ENCODE assay signal across 8 mouse cellular contexts in genomic region chr11:50887390-50888128, GRCm38 (mm10). TPM values are rescaled to one million over a fixed set of nuclear protein-coding genes. Genes with fewer than 3 reads are reported as not detected.
DNase-seq lines count a peak whose midpoint lies in the region; ATAC-seq and TF ChIP-seq lines count a peak whose summit lies in the region.

Gene Zfp454, minus strand, starts transcription at chr11:50887651.

- H3K27me3 ChIP-seq in embryonic facial prominence, embryonic 15.5 days, result no peaks in the 10 kb centered on the region
- no peaks in the 10 kb centered on the region for H3K27me3 ChIP-seq in midbrain, embryonic 13.5 days

- TF ChIP-seq CTCF in brain, embryonic 14.5 days (IDR thresholded peaks at IDR 0.05; ENCODE audit: borderline replicate concordance, extremely low read depth, insufficient read depth, insufficient read length), result no peak

- H3K36me3 ChIP-seq in embryonic facial prominence, embryonic 15.5 days, result peaks cover 26% of the 10 kb centered on the region
- peaks cover 29% of the 10 kb centered on the region for H3K36me3 ChIP-seq in midbrain, embryonic 13.5 days

- peak within 1 kb of the TSS; percentile 76 for H3K4me2 ChIP-seq in embryonic facial prominence, embryonic 15.5 days (replicated peaks)
- peak within 1 kb of the TSS; percentile 68 for H3K4me2 ChIP-seq in midbrain, embryonic 13.5 days (replicated peaks)

- intact Hi-C loops in left cerebral cortex, postnatal 4 days (cut with DNase I), result no loop called here

- H3K9ac ChIP-seq in embryonic facial prominence, embryonic 15.5 days, result peak within 1 kb of the TSS; percentile 43
- H3K9ac ChIP-seq in midbrain, embryonic 13.5 days (replicated peaks), result peak within 1 kb of the TSS; percentile 76

- ATAC-seq in embryonic facial prominence, embryonic 15.5 days (ENCODE audit: insufficient number of reproducible peaks, low FRiP score, low TSS enrichment, low read depth), result peak; percentile 90
- ATAC-seq in midbrain, embryonic 13.5 days, result peak; percentile 97
- ATAC-seq in activated CD4-positive, CD25-positive, alpha-beta regulatory T cell, adult 4 months, result no peak

- peaks cover 11% of the 10 kb centered on the region for H3K4me1 ChIP-seq in embryonic facial prominence, embryonic 15.5 days
- H3K4me1 ChIP-seq in midbrain, embryonic 13.5 days (replicated peaks), result peaks cover 21% of the 10 kb centered on the region

- DNase-seq in brain, embryonic 14.5 days (ENCODE audit: low read depth), result peak; percentile 99
- DNase-seq in heart, adult 8-10 months (ENCODE audit: low spot score), result peak; percentile 90
- peak; percentile 91 for DNase-seq in kidney, adult 8-10 months
- DNase-seq in left cerebral cortex, postnatal 4 days, result peak; percentile 92
- peak; percentile 27 to 39 for DNase-seq in spleen, postnatal 36 days (ENCODE audit: low spot score in 2 of 2)

- H3K27ac ChIP-seq in embryonic facial prominence, embryonic 15.5 days (replicated peaks), result peak within 1 kb of the TSS; percentile 70; the same call in 1 of the 2 replicates
- H3K27ac ChIP-seq in midbrain, embryonic 13.5 days, result peak within 1 kb of the TSS; percentile 79

- TF ChIP-seq POLR2A in brain, embryonic 14.5 days (IDR thresholded peaks at IDR 0.05; ENCODE audit: borderline replicate concordance, extremely low read depth, insufficient read depth, insufficient read length, poor library complexity, severe bottlenecking), result peak; percentile 81; the same call in 1 of the 2 replicates

- no peaks in the 10 kb centered on the region for H3K9me3 ChIP-seq in embryonic facial prominence, embryonic 15.5 days (replicated peaks)
- H3K9me3 ChIP-seq in midbrain, embryonic 13.5 days, result peaks cover 8% of the 10 kb centered on the region; the same call in 1 of the 2 replicates

- H3K4me3 ChIP-seq in embryonic facial prominence, embryonic 15.5 days (replicated peaks), result peak within 1 kb of the TSS; percentile 51
- peak within 1 kb of the TSS; percentile 52 for H3K4me3 ChIP-seq in midbrain, embryonic 13.5 days (replicated peaks)

- 7% methylated on average over 26 of the region's 26 CpGs for WGBS in embryonic facial prominence, embryonic 15.5 days
- 6% methylated on average over 26 of the region's 26 CpGs for WGBS in midbrain, embryonic 13.5 days

RNA-seq across cellular contexts. Expression of gene Zfp454, which starts in this region (rescaled TPM):
- polyA plus RNA-seq in brain, embryonic 14.5 days (2012; rRNA removed), result 11.0 and 11.1 TPM in 2 replicates
- 7.0 and 7.6 TPM in 2 replicates for polyA plus RNA-seq in embryonic facial prominence, embryonic 15.5 days (2015; fragmentation: Nextera tagmentation; extraction: Ambion mirVana)
- 1 to 10 TPM in 1 of 4 experiments, under 1 TPM in 3; 0.41 to 1.8 (median 0.85) TPM for total RNA-seq in heart, adult 8-10 months (2022)
- 1 to 10 TPM; 6.9 to 8.4 TPM for total RNA-seq in left cerebral cortex, postnatal 4 days (2021)
- polyA plus RNA-seq in midbrain, embryonic 13.5 days (2015; fragmentation: Nextera tagmentation; extraction: Ambion mirVana), result 16.7 TPM in 2 replicates
- not detected for polyA plus RNA-seq in activated CD4-positive, CD25-positive, alpha-beta regulatory T cell, adult 4 months (2017; shearing (Covaris generic))

Comparison
In these comparisons a context has a peak if more than half of its experiments do, and no peak if none do; other contexts are left out.
1. DNase-seq: peak in every context shown above with its lines; median percentile 99 in brain, embryonic 14.5 days; 92 in left cerebral cortex, postnatal 4 days; 91 in kidney, adult 8-10 months; 90 in heart, adult 8-10 months; 33 in spleen, postnatal 36 days.